Mouse (Mus musculus): ENCODE measurements around the gene Tbx1.

Tbx1 gene

GRCm38 (mm10) chr16:18589804-18590790, at the start of gene Tbx1:
Gene Tbx1, minus strand, starts transcription at chr16:18590671.
- peak; percentile 19 to 40 for DNase-seq

- peak in 1 of 2 experiments; percentile 0 for DNase-seq
These were observed 49.0 kb upstream of the Tbx1 start for GRCm38 (mm10) chr16:18639382-18639929.

DNA sequence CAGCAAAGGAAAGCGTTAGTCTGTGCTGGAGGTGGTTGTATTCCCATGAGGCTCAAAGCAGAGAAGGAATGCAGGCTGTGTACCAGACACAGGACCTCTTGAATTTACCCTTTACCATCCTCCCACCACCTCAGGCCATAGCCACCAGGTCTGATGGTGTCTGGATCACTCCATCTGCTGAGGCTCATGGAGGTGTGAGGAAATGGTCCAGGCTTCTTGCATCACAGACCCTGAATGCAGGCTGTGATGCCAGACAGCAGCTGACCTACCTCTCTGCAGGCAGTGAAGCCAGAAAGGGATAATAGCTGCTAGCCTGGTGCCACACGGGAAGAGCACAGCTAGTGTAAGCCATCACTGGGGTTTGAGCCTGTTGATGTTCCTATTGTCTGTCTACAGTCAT, 47.9 kb upstream of the Tbx1 start:
- no peak for DNase-seq

GRCm38 (mm10) chr16:18636804-18637203, 46.3 kb upstream of the Tbx1 start:
- DNase-seq = no peak

DNA sequence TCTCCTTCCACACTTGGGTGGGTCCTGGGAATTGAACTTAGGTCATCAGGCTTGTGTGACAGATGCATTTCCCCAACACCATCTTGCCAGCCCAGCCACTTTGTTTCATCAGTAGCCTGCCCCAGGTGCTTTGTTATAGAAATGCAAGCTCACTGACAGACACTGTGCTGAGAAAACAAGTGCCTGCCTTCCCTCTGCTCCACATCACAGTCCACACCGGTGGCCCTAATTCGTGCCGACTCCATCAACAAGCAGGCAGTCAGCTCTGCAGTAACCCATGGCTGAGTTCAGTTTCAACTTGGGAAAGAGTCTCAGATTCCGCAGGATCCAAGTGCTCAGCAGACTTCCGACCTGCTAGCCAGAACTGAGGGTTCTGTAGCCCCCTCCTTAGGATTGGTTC, 45.9 kb upstream of the Tbx1 start:
- peak in 1 of 2 experiments; percentile 2 for DNase-seq

DNA sequence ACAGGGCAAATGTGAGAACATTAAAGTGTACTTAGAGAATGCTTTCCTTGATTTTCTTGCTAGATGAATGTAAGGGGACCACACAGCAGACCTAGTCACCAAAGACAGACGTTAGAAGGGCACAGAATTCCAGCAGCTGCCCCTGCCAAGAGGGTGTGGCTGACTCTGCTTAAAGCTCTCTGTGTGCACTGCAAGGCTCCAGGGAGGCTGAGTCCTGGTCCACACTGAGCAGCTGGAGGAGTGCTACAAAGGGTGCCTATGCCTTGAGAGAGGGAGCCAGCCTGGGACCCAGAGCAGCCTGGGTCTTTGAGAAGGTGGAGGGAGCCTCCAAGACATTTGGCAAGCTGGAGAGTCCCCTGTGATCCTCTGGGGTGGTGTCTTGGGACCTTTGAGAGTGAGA, 42.9 kb upstream of the Tbx1 start:
- DNase-seq = no peak

- no peak for DNase-seq
These were observed 42.3 kb upstream of the Tbx1 start for GRCm38 (mm10) chr16:18632816-18633215.

GRCm38 (mm10) chr16:18632059-18632458, 41.6 kb upstream of the Tbx1 start:
- no peak for DNase-seq

GRCm38 (mm10) chr16:18631141-18631540, 40.7 kb upstream of the Tbx1 start:
- DNase-seq = no peak

DNA sequence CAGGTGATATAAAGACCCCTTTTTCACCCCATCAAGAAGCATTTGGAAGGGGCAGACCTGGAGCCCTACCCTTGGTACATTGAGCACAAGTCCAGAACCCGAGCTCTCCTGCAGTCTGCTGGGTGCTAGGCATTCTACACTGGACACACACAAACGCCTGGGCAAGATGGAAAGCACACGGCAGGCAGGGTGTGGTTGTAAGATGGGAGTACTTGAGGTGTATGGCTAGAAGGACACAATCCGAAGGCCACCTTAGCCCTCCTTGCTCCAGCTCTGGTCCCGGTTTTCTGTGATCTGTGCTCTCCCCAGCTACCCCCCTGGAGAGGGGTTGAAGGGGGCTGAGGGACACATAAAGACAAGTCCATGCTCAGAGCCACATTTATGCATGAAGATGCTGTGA, 39.8 kb upstream of the Tbx1 start:
- no peak for DNase-seq

GRCm38 (mm10) chr16:18629390-18630231, 39.1 kb upstream of the Tbx1 start, which contains the start of gene Sept5:
Gene Sept5, minus strand, starts transcription at chr16:18629954.
- peak; percentile 87 to 95 for DNase-seq

DNA sequence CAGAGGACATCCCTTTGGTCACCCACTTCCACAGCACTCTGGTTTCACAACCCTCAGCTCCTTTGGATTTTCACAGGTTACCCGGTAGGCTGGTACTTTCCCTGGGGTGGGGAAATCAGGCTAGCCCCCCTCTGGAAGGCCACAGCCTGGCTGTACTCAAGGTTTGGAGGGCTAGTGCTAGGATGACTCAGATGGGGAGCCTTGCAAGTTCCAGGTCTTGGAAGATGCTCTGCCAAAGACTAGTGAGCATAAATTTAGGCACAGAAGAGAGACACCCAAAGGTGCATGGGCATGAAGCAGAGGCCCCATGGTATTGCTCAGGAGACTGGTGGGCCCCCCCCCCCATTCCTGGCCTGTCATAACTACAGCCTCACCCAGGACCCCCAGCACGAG, 38.5 kb upstream of the Tbx1 start:
- no peak for DNase-seq

- peak; percentile 31 to 33 for DNase-seq
These were observed 37.9 kb upstream of the Tbx1 start for GRCm38 (mm10) chr16:18628206-18628947.

DNA sequence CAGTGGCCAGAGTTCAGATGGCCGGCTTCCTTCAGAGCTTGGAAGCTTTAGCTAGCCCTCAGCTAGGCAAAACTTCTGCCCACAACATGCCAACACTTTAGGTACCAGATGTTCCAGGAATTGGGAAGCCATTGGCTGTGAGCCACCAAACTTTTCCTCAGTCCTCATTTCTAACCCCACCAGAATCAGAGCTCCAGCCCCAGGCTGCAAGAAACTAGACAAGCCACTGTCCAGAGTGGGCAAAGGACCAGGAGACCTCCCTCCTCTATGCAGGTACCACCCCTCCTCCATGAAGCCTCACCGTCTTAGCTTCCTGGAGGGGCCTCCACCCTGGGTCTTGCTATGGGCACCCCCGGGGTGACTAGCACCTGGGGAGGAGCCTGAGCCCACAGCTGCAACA, 36.7 kb upstream of the Tbx1 start:
- peak in 1 of 2 experiments; percentile 27 for DNase-seq

- DNase-seq = peak; percentile 93 to 95
These were observed 36.0 kb upstream of the Tbx1 start, which contains the start of gene Gm49601 for GRCm38 (mm10) chr16:18626376-18626878. Gene Gm49601, minus strand, starts transcription at chr16:18626427.

DNA sequence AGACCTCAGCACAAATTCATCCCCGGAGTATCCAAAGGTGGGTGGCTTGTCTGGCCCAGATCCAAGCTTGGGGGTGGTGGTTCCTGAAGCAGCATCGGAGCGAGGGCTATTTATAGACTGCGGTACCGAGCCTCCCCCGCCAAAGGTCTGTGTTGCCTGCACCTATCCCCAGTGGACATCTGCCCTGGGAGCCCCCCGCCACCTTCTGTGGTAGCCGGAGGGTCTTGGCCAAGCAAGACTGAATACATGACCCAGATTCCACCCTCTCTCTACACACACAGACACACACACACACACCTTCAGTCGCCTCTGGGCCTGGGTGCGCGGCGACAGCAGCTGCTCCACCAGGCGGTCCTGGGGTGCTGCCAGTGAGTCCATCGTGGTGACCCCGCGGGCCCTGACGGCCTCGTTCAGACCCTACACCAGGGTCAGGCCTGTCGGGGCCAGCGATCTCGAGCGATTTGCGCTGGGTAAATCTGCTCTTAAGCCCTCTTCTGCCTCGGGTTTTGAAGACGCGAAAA, 35.4 kb upstream of the Tbx1 start:
- DNase-seq = peak in 1 of 2 experiments; percentile 68

DNA sequence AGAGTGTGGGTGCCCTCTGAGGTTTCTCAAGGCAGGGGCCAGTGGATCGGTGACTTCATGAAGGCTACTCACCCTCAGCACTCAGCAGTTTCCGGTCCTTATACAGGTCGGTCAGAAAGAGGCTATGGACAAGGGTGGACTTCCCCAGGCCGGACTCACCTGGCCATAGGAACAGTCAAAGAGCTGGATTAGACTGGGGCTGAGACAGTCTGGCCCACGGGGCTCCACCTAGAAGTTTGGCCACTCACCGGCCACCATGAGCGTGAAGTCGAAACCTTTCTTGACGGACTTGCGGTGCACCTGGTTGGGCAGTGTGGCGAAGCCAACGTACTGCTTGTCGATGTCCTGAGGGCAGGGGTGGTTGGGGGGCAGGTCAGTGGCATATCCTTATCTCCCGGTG, 34.6 kb upstream of the Tbx1 start:
- DNase-seq = no peak

GRCm38 (mm10) chr16:18624641-18625040, 34.2 kb upstream of the Tbx1 start:
- DNase-seq = no peak

GRCm38 (mm10) chr16:18623751-18624540, 33.5 kb upstream of the Tbx1 start:
- peak; percentile 54 to 76 for DNase-seq

DNA sequence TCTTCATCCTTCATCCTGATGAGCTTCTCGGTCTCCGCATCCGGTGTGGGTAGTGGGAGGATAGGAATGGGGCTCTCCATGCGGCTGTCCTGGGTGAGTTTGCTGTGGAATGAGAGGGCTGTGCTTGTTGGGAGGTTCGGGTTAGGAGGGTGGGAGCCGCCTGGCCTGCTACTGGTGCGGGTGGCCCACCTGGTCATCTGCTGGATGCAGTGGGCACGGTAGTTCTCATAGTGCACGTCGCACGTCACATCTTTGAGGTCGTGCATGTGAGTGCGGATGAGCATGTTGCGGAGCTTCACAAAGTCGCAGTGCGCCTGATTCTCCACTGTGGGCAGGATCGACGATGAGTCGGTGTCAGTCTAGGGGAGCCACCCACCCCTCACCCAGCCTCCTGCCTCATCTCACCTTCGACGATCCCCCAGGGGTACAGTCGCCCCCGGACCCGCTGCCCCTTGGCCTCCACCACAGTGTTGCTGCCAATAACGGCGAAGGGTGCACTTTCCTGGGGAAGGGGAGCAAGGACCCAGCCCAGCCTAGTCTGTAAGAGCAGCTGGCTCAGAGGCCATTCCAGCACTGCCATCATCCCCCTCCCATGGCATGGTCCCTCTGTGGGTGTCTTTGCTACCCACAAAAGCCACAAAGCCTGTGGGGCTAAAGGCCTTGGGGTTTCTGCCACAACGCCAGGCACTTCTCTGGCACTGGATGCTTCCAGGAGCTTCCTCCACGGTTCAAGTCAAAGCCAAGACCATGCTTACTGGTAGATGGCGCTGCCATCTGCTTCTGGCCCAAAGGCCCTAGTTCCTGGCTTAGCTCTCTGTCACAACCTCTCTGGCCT, 32.7 kb upstream of the Tbx1 start:
- DNase-seq = peak in 1 of 2 experiments; percentile 53
